Mouse (Mus musculus) liver, embryonic 11.5 days (tissue): Measurements from ENCODE around the gene Arid1b. TPM values are rescaled to one million over a fixed set of nuclear protein-coding genes. Genes with fewer than 3 reads are reported as not detected.

ENCODE experiments used
- ATAC-seq: fragments of 200-750 bp; cut with Nextera tagmentation; replicated peaks from 2 replicates; pipeline ENCODE4 v1.8.0; 2017; ENCODE audit warnings: moderate number of reproducible peaks, mild to moderate bottlenecking, moderate TSS enrichment, moderate library complexity; ENCODE audit not compliant: low FRiP score
- DNase-seq: peaks from one replicate; pipeline ENCODE4 v3.0.0-alpha.2; 2017; ENCODE audit warnings: low spot score
- H3K27ac ChIP-seq: fragments of 300-500 bp; sonication (generic); 2 replicates; pipeline ENCODE4 v1.5.1; 2014; ENCODE audit warnings: mild to moderate bottlenecking, low read depth, low read length, control low read depth
- H3K27me3 ChIP-seq: fragments of 300-500 bp; sonication (generic); replicated peaks from 2 replicates; pipeline ENCODE4 v1.6.1; 2014; ENCODE audit warnings: low read length, mixed read lengths; ENCODE audit not compliant: control insufficient read depth, insufficient read depth
- H3K36me3 ChIP-seq: fragments of 300-500 bp; sonication (generic); 2 replicates; pipeline ENCODE4 v1.6.1; 2014; ENCODE audit warnings: mild to moderate bottlenecking, low read length, moderate library complexity, mixed read lengths; ENCODE audit not compliant: control insufficient read depth, insufficient read depth
- H3K4me1 ChIP-seq: fragments of 300-500 bp; sonication (generic); replicated peaks from 2 replicates; pipeline ENCODE4 v1.6.1; 2014; ENCODE audit warnings: low read length, mixed read lengths; ENCODE audit not compliant: control insufficient read depth, insufficient read depth
- H3K4me2 ChIP-seq: fragments of 300-500 bp; sonication (generic); 2 replicates; pipeline ENCODE4 v1.6.1; 2014; ENCODE audit warnings: mild to moderate bottlenecking, control low read depth, moderate library complexity
- H3K4me3 ChIP-seq: fragments of 300-500 bp; sonication (generic); 2 replicates; pipeline ENCODE4 v1.5.1; 2014; ENCODE audit warnings: low read depth, low read length, control low read depth
- H3K9ac ChIP-seq: fragments of 300-500 bp; sonication (generic); 2 replicates; pipeline ENCODE4 v1.6.1; 2014; ENCODE audit warnings: low read depth, low read length, control low read depth
- H3K9me3 ChIP-seq: fragments of 300-500 bp; sonication (generic); 2 replicates; pipeline ENCODE4 v1.6.1; 2016; ENCODE audit warnings: low read length, inconsistent platforms, mixed read lengths; ENCODE audit not compliant: control insufficient read depth
- WGBS: fragments of 180-500 bp; shearing (Covaris S2); extraction: QIAGEN DNeasy Blood & Tissue Kit; methylation state at CpG from one replicate; pipeline ENCODE4 v1.1.7; 2014; 5-methylcytosine and 5-hydroxymethylcytosine counted together
- polyA plus RNA-seq: library from polyadenylated mRNA; unstranded; fragments of >200 nt; fragmentation: Nextera tagmentation; extraction: Ambion mirVana; gene quantifications from 2 replicates; pipeline ENCODE4 v1.2.1, GENCODE M21; 2014

Arid1b gene
- polyA plus RNA-seq, 1 experiment from 2014 or later = 9.1 TPM

DNA sequence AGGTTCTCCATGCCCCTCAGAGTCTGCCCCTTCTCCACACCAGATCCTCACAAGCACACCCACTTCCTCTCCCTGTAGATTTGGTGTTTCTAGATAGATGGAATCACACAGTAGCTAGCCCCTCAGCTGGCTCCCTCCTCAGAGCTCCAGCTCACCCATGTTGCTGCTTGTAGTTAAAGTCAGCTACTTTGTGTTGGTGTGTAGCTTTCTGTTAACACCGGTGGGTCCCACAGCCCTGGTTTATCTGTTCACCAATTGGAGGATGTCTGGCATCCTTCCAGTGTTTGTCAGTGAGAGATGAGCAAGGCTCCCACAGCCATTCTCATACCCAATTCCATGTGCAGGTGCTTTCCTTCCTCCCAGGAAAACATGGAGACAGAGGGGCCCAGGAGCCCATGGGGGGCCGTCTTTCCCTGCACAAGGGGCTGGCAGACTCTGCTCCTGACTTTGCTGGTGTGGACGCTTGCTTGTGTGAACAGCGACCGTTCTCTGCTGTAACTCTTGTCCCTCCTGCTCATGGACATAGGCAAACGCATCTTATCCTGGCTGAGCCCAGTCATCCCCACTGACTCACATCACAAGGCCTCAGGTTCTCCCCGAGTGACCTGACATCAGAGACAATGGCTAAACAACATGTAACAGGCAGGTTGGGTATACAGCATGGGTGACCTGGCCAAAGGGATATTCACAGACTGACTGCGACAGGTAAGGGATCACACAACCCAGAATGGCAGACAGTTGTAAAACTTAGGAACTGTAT lies 200.2 kb downstream of the Arid1b start:
- Histone ChIP-seq H3K4me1 (peaks cover 25% of the 10 kb centered on the region), H3K9ac (no peak overlapping the region), H3K27ac (no peak overlapping the region), H3K27me3 (no peaks in the 10 kb centered on the region), H3K4me2 (no peak overlapping the region), H3K9me3 (no peaks in the 10 kb centered on the region), H3K4me3 (no peak overlapping the region), H3K36me3 (no peaks in the 10 kb centered on the region)
- no peak for ATAC-seq
- no peak for DNase-seq
- WGBS = 81% methylated on average over 8 of the region's 8 CpGs

DNA sequence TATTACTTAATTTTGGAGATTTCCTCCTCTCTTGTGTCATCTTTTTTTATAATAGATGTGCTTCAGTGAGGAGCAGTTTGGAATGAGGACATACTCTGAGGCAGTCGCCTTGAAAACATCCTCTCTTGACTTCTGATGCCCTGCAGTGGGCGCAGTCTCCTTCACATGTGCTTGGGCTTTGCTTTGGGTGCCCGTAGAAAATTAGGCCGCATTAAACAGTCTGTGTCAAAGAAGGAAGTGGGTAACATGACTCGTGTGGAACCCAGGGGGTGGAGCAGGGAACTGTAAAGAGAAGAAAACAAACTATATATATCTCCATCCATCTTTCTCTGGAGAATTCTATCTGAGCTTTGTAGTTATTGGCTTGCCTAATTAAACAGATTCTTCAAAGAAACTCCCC lies 201.3 kb downstream of the Arid1b start:
- Histone ChIP-seq H3K9me3 (no peaks in the 10 kb centered on the region), H3K27ac (no peak overlapping the region), H3K36me3 (no peaks in the 10 kb centered on the region), H3K4me1 (peaks cover 23% of the 10 kb centered on the region), H3K9ac (no peak overlapping the region), H3K4me2 (no peak overlapping the region), H3K4me3 (no peak overlapping the region), H3K27me3 (no peaks in the 10 kb centered on the region)
- WGBS = 64% methylated on average over 5 of the region's 5 CpGs
- ATAC-seq = no peak
- no peak for DNase-seq

DNA sequence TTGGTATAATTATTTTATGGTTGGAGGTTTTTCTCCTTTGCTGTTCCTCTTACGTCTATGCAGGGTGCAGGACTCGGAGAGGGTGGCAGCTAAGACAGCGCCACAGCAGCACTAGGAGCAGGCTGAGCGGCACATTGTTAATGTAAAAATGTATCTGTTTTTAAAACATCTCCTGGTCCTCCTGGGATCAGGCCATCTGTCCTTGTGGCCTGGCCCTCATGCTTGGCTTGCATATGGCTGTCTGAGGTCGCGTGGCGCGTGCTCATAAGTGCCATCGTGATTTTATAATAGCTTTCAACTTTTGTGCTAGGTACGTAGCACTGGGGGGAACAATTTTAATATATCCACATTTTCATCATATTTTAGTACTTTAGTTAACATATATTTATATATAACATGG lies 201.9 kb downstream of the Arid1b start:
- peaks cover 17% of the 10 kb centered on the region for H3K4me1 ChIP-seq
- 93% methylated on average over 10 of the region's 10 CpGs for WGBS

DNA sequence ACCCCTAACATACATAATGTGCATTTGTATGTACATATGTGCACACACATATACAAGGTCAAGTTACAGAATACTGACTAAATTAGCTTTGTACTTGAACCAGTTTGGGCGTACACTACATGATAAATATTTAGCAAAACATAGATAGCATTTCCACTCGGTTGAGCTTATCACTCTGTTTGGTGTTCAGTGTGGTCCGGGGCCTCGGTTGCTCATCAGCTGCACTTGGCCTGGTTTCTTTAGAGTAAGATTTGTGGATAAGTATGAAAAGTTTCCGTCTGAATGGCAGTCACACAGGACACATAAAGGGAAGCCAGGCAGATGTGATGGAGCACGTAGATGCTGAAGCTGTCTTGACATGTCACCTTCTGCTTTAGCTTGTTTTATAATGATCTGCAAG lies 202.4 kb downstream of the Arid1b start:
- no peaks in the 10 kb centered on the region for H3K27me3 ChIP-seq
- no peaks in the 10 kb centered on the region for H3K9me3 ChIP-seq
- DNase-seq = no peak
- no peak overlapping the region for H3K4me2 ChIP-seq
- H3K9ac ChIP-seq = no peak overlapping the region
- no peaks in the 10 kb centered on the region for H3K36me3 ChIP-seq
- no peak overlapping the region for H3K4me3 ChIP-seq
- no peak overlapping the region for H3K27ac ChIP-seq
- peaks cover 16% of the 10 kb centered on the region for H3K4me1 ChIP-seq
- WGBS = 59% methylated on average over 6 of the region's 6 CpGs
- 0 out of 2 replicates have a peak, but pooled peaks have one; percentile 26 for ATAC-seq

More for the DNA sequence above, 201.9 kb downstream of the Arid1b start:
- Histone ChIP-seq H3K4me3 (no peak overlapping the region), H3K27ac (no peak overlapping the region), H3K4me2 (no peak overlapping the region), H3K9me3 (no peaks in the 10 kb centered on the region), H3K9ac (no peak overlapping the region), H3K27me3 (no peaks in the 10 kb centered on the region), H3K36me3 (no peaks in the 10 kb centered on the region)
- DNase-seq (no peak), ATAC-seq (no peak)

DNA sequence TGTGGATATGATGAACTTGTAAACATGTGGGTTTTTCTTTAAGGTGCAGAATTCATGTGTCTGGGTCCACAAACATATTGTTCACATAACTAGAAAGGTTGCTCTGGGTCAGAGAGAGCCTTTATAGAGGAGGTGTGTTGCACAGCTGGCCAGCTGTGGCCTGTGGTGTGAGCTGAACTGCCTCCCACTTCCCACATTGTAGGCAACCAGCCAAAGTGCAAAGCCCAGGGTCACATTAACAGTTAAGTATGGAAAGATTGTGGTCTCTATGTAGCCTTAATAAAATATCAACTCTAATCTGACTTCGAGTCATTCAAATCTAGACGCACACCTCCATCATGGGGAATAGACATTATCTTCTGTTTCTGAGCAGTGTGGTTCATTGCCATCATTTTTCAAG lies 203.0 kb downstream of the Arid1b start:
- Histone ChIP-seq H3K36me3 (no peaks in the 10 kb centered on the region), H3K4me1 (peaks cover 14% of the 10 kb centered on the region), H3K27ac (no peak overlapping the region), H3K4me2 (no peak overlapping the region), H3K4me3 (no peak overlapping the region), H3K9ac (no peak overlapping the region), H3K27me3 (no peaks in the 10 kb centered on the region), H3K9me3 (no peaks in the 10 kb centered on the region)
- ATAC-seq (no peak), DNase-seq (no peak)
- 93% methylated on average over 2 of the region's 2 CpGs for WGBS

DNA sequence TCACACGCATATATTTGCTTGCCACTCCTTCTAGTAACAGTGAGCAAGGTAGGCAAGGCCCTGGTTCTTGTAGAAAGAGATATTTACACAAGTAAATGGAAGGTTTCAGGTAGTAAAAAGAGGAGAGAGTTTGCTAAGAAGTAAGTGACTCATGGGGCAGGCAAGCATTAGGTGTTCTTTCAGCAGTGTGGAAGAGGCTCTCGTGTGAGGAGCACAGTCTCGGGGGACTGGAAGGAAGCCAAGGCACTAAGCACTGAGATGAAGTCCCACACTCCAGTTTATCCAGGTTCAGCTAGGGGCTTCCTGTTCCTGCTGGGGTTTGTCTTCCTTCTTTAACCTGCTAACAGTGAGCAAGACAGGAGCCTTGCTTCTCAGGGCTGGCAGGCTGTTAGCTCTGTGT lies 203.6 kb downstream of the Arid1b start:
- 89% methylated on average over 3 of the region's 3 CpGs for WGBS
- H3K27ac ChIP-seq = no peak overlapping the region

DNA sequence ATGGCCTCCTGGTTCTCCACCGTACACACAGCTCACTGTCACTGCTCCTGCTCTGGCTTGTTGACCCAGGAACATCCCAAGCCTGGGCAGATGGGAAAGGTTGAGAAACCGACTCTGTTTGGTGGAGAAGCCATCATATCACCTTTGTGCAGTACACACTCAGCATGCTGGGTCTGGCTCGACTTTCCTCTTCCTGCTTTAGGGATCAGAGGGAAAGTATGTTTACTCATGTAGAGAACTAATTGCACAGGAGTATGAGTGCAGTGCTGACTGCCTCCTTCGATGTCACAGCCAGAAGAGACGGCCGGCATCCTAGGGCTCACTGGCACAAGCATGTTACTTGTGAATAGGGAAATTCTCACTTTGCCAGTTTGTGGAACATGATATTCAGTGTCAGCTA lies 204.1 kb downstream of the Arid1b start:
- WGBS = 73% methylated on average over 6 of the region's 6 CpGs
- Histone ChIP-seq H3K9ac (no peak overlapping the region), H3K9me3 (no peaks in the 10 kb centered on the region), H3K4me2 (no peak overlapping the region), H3K36me3 (no peaks in the 10 kb centered on the region), H3K27me3 (no peaks in the 10 kb centered on the region), H3K4me1 (peaks cover 24% of the 10 kb centered on the region), H3K27ac (no peak overlapping the region), H3K4me3 (no peak overlapping the region)
- ATAC-seq = no peak
- DNase-seq = no peak

More for the DNA sequence above, 203.6 kb downstream of the Arid1b start:
- Histone ChIP-seq H3K9me3 (no peaks in the 10 kb centered on the region), H3K4me3 (no peak overlapping the region), H3K9ac (no peak overlapping the region), H3K36me3 (no peaks in the 10 kb centered on the region), H3K27me3 (no peaks in the 10 kb centered on the region), H3K4me2 (no peak overlapping the region), H3K4me1 (peaks cover 20% of the 10 kb centered on the region)
- no peak for ATAC-seq
- DNase-seq = no peak

DNA sequence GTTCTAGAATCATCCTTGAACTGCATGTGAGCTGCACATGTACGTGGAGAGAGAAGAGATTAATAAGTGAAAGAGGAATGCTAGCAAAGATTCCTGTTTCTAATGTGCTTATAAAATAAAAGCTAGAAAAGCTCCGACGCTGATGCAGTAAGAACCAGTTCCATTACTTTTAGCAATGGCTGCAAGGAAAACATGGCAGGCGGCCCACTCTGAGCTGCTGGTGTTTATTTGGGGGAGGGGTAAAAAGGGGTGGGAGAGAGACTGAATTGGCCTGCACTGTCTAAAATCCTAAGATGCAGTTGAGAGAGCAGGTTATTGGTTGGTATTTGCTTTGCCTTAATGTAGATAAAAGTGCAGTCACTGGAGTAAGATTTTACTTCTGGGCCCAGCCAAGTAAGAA lies 204.7 kb downstream of the Arid1b start:
- no peak overlapping the region for H3K9ac ChIP-seq
- H3K4me1 ChIP-seq = peaks cover 28% of the 10 kb centered on the region
- no peak for ATAC-seq
- 84% methylated on average over 4 of the region's 4 CpGs for WGBS
- H3K27ac ChIP-seq = no peak overlapping the region
- no peak overlapping the region for H3K4me2 ChIP-seq
- H3K4me3 ChIP-seq = no peak overlapping the region
- H3K36me3 ChIP-seq = no peaks in the 10 kb centered on the region
- H3K27me3 ChIP-seq = no peaks in the 10 kb centered on the region
- no peak for DNase-seq
- H3K9me3 ChIP-seq = no peaks in the 10 kb centered on the region

DNA sequence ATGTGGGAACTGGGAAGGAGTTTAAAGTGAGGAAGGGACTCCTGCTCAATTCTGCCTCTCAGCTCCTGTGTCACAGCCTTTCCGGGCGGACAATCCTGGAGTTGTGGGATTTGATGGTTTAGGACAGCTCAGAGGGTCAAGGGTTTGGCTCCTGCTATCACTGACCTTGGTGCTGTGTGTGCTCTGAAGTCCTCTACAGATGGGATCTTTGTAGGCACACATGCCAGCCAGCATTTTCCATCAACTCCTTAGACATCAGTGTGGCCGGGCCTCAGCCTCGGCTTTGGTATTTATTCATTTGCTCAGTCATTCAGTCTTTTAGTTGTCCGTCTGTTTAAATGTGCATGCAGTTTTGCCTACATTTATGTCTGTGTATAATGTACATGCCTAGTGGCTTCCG lies 206.5 kb downstream of the Arid1b start:
- DNase-seq (no peak), ATAC-seq (no peak)
- H3K36me3 ChIP-seq = no peaks in the 10 kb centered on the region
- H3K27me3 ChIP-seq = no peaks in the 10 kb centered on the region
- 88% methylated on average over 6 of the region's 6 CpGs for WGBS
- no peak overlapping the region for H3K27ac ChIP-seq
- H3K4me3 ChIP-seq = no peak overlapping the region
- H3K9ac ChIP-seq = no peak overlapping the region
- peaks cover 28% of the 10 kb centered on the region for H3K4me1 ChIP-seq
- no peaks in the 10 kb centered on the region for H3K9me3 ChIP-seq
- H3K4me2 ChIP-seq = no peak overlapping the region
